14 mouse cellular contexts compared by ENCODE assay signal in genomic region chr4:132346661-132347060, GRCm38 (mm10). TPM values are rescaled to one million over a fixed set of nuclear protein-coding genes. Genes with fewer than 3 reads are reported as not detected.
DNase-seq lines count a peak whose midpoint lies in the region; ATAC-seq and TF ChIP-seq lines count a peak whose summit lies in the region.
"Had no signal": no experiment of that assay in that cellular context is flagged by ENCODE, and none has a peak within 500 bp of the region (broad histone marks: within the 10 kb centered on the region; RNA-seq: fewer than 3 reads in every experiment).

No protein-coding gene starts in this region.

- 56% methylated on average over 3 of the region's 3 CpGs for WGBS in liver, postnatal 0 days (ENCODE audit: insufficient replicate concordance)

- H3K9me3 ChIP-seq in MEL (replicated peaks; ENCODE audit: insufficient read depth, low read length) = no peaks in the 10 kb centered on the region
- H3K9me3 ChIP-seq in liver, postnatal 0 days (ENCODE audit: low read length) = no peaks in the 10 kb centered on the region
- H3K9me3 ChIP-seq: liver, embryonic 13.5 days; midbrain, embryonic 12.5 days had no signal

- no peak overlapping the region for H3K9ac ChIP-seq in MEL (ENCODE audit: control insufficient read depth, low read depth, low read length, poor library complexity, severe bottlenecking)
- H3K9ac ChIP-seq in liver, postnatal 0 days (replicated peaks) = no peak overlapping the region
- H3K9ac ChIP-seq: midbrain, embryonic 12.5 days had no signal

- no peak overlapping the region for H3K4me3 ChIP-seq in layer of hippocampus, adult 2 months
- H3K4me3 ChIP-seq in MEL (ENCODE audit: control insufficient read depth in 1 of 2, insufficient read depth in 1 of 2, low read depth in 2 of 2, low read length in 2 of 2) = no peak overlapping the region
- H3K4me3 ChIP-seq in liver, postnatal 0 days (ENCODE audit: low read depth, low read length) = no peak overlapping the region
- H3K4me3 ChIP-seq: left cerebral cortex, adult 2 months; midbrain, embryonic 12.5 days had no signal

- H3K4me1 ChIP-seq in MEL (ENCODE audit: control insufficient read depth in 1 of 2, insufficient read depth in 2 of 2, low read length in 2 of 2) = peaks cover 3 to 23% of the 10 kb centered on the region in 2 experiments; a peak in 3 of 4 replicates
- H3K4me1 ChIP-seq in liver, postnatal 0 days (ENCODE audit: insufficient read depth) = peaks cover 25% of the 10 kb centered on the region

- DNase-seq in layer of hippocampus, adult 2 months (ENCODE audit: low spot score in 2 of 2) = no peak
- no peak for DNase-seq in layer of hippocampus, adult 18-20 months (ENCODE audit: low spot score in 2 of 2)
- DNase-seq in CD4-positive helper T cell, adult 2 months (ENCODE audit: low read depth, low spot score) = peak; percentile 40
- DNase-seq in MEL (ENCODE audit: low read depth, low spot score) = peak; percentile 85
- no peak for DNase-seq in liver, postnatal 0 days
- no peak for DNase-seq in cerebellum, adult 8-10 months
- no peak for DNase-seq in adipocyte (ENCODE audit: low spot score)
- DNase-seq: gastrocnemius, postnatal 14 days; heart, postnatal 14 days; liver, embryonic 13.5 days; retina, postnatal 1 day; thymus, postnatal 36 days had no signal

- TF ChIP-seq CTCF in layer of hippocampus, adult 2 months (conservative IDR thresholded peaks at IDR 0.05) = peak; percentile 17; the same call in 1 of the 2 replicates
- peak in 2 of 3 experiments; percentile 29 to 47; a peak in 4 of 6 replicates for TF ChIP-seq CTCF in MEL (IDR thresholded peaks at IDR 0.05 in 2 of 3, conservative IDR thresholded peaks at IDR 0.05 in 1 of 3; ENCODE audit: control insufficient read depth in 1 of 3, insufficient read depth in 1 of 3, low read depth in 2 of 3, low read length in 3 of 3, poor library complexity in 1 of 3, severe bottlenecking in 1 of 3)
- peak; percentile 50 for TF ChIP-seq CTCF in liver, postnatal 0 days (IDR thresholded peaks at IDR 0.05; ENCODE audit: low read depth)

- TF ChIP-seq POLR2A in MEL (IDR thresholded peaks at IDR 0.05; ENCODE audit: control insufficient read depth in 1 of 2, insufficient read depth in 1 of 2, low read depth in 1 of 2, low read length in 2 of 2, poor library complexity in 1 of 2) = no peak

- no peak overlapping the region for H3K4me2 ChIP-seq in liver, postnatal 0 days (ENCODE audit: low read depth, low read length)
- H3K4me2 ChIP-seq: midbrain, embryonic 12.5 days had no signal

- H3K79me2 ChIP-seq in MEL (ENCODE audit: control insufficient read depth, insufficient read depth, low read length, poor library complexity) = peaks cover 45% of the 10 kb centered on the region

- H3K36me3 ChIP-seq in MEL (ENCODE audit: control insufficient read depth in 1 of 2, insufficient read depth in 2 of 2, low read length in 2 of 2) = peaks cover under 1 to 22% of the 10 kb centered on the region in 2 experiments; a peak in 3 of 4 replicates
- peaks cover 17% of the 10 kb centered on the region for H3K36me3 ChIP-seq in liver, postnatal 0 days (replicated peaks; ENCODE audit: insufficient read depth, low read length)

- no peak for TF ChIP-seq EP300 in MEL (IDR thresholded peaks at IDR 0.05; ENCODE audit: low read depth in 1 of 2, low read length in 2 of 2)
- TF ChIP-seq EP300 in liver, postnatal 0 days (IDR thresholded peaks at IDR 0.05; ENCODE audit: low read depth) = no peak

- ATAC-seq in liver, postnatal 0 days = no peak

- H3K27me3 ChIP-seq in MEL (ENCODE audit: control insufficient read depth in 1 of 2, insufficient read depth in 2 of 2, low read length in 2 of 2) = no peaks in the 10 kb centered on the region
- H3K27me3 ChIP-seq in liver, postnatal 0 days (ENCODE audit: insufficient read depth, low read length) = no peaks in the 10 kb centered on the region
- H3K27me3 ChIP-seq: liver, embryonic 13.5 days; midbrain, embryonic 12.5 days had no signal

- no peak for TF ChIP-seq RAD21 in MEL (IDR thresholded peaks at IDR 0.05; ENCODE audit: low read depth, low read length)

- H3K27ac ChIP-seq in layer of hippocampus, adult 2 months = no peak overlapping the region
- no peak overlapping the region for H3K27ac ChIP-seq in MEL (ENCODE audit: control insufficient read depth, low read depth, low read length)
- no peak overlapping the region for H3K27ac ChIP-seq in liver, postnatal 0 days (ENCODE audit: low read depth)
- H3K27ac ChIP-seq: left cerebral cortex, adult 2 months; midbrain, embryonic 12.5 days had no signal

TF ChIP-seq in MEL, 35 proteins besides CTCF, POLR2A, EP300 and RAD21:
- TF ChIP-seq ETS1 (IDR thresholded peaks at IDR 0.05; ENCODE audit: low read depth, low read length) (no peak), TBP (IDR thresholded peaks at IDR 0.05; ENCODE audit: low read depth, low read length) (peak; percentile 55; the same call in 1 of the 2 replicates)

RNA-seq across cellular contexts. Expression of gene Rcc1, which starts 6.7 kb away (rescaled TPM):
- 10 to 100 TPM; 12.8 to 13.6 TPM for total RNA-seq in layer of hippocampus, adult 2 months (2021)
- 10 to 100 TPM in 1 of 2 experiments, 1 to 10 TPM in 1; 9.8 to 12.3 TPM for total RNA-seq in layer of hippocampus, adult 18-20 months (2021)
- 137 and 147 TPM in 2 replicates for total RNA-seq in MEL (2012; rRNA removed)
- polyA plus RNA-seq in MEL (2012; ENCODE audit: insufficient read depth in 1 of 2, insufficient read length in 2 of 2, low read depth in 1 of 2, low replicate concordance in 2 of 2, missing spikeins in 1 of 2) = 100 to 1,000 TPM in 1 of 2 experiments, 10 to 100 TPM in 1; 83.6 to 186 TPM
- polyA plus RNA-seq in liver, postnatal 0 days (2015; fragmentation: Nextera tagmentation; extraction: Ambion mirVana) = 21.3 and 25.6 TPM in 2 replicates

RNA-seq across cellular contexts. Expression of gene Trnau1ap, which starts 17.3 kb away (rescaled TPM):
- 10 to 100 TPM; 20.7 to 26.0 TPM for total RNA-seq in layer of hippocampus, adult 2 months (2021)
- 10 to 100 TPM; 21.9 to 22.0 TPM for total RNA-seq in layer of hippocampus, adult 18-20 months (2021)
- total RNA-seq in MEL (2012; rRNA removed) = 110 and 117 TPM in 2 replicates
- polyA plus RNA-seq in MEL (2012; ENCODE audit: insufficient read depth in 1 of 2, insufficient read length in 2 of 2, low read depth in 1 of 2, low replicate concordance in 2 of 2, missing spikeins in 1 of 2) = 100 to 1,000 TPM in 1 of 2 experiments, not detected in 1; 102 TPM
- polyA plus RNA-seq in liver, postnatal 0 days (2015; fragmentation: Nextera tagmentation; extraction: Ambion mirVana) = 30.4 and 33.8 TPM in 2 replicates

RNA-seq across cellular contexts. Expression of gene Rab42, which starts 43.5 kb away (rescaled TPM):
- total RNA-seq in layer of hippocampus, adult 2 months (2021) = 1 to 10 TPM; 1.2 to 2.1 TPM
- total RNA-seq in layer of hippocampus, adult 18-20 months (2021) = 1 to 10 TPM; 1.2 to 2.5 TPM
- total RNA-seq in MEL (2012; rRNA removed) = 0.52 and 0.85 TPM in 2 replicates
- under 1 TPM in 1 of 2 experiments, not detected in 1; 0.40 TPM for polyA plus RNA-seq in MEL (2012; ENCODE audit: insufficient read depth in 1 of 2, insufficient read length in 2 of 2, low read depth in 1 of 2, low replicate concordance in 2 of 2, missing spikeins in 1 of 2)
- 0.30 and 0.73 TPM in 2 replicates for polyA plus RNA-seq in liver, postnatal 0 days (2015; fragmentation: Nextera tagmentation; extraction: Ambion mirVana)

Comparison
In these comparisons a context has a peak if more than half of its experiments do, and no peak if none do; other contexts are left out.
1. DNase-seq: peak in CD4-positive helper T cell, adult 2 months (single experiment) and MEL (single experiment); none in layer of hippocampus, adult 2 months (0 of 2), layer of hippocampus, adult 18-20 months (0 of 2), liver, postnatal 0 days (single experiment), cerebellum, adult 8-10 months (single experiment) and adipocyte (single experiment).
2. Peak in every context shown above with its lines, with median percentiles within 50 percentile points of each other: CTCF ChIP-seq.